Mouse (Mus musculus): Measurements from ENCODE around the gene Brdt. TPM values are rescaled to one million over a fixed set of nuclear protein-coding genes. Genes with fewer than 3 reads are reported as not detected.

Gene Brdt
- not detected in 2 replicates for total RNA-seq (2015; ENCODE audit: low replicate concordance)
- total RNA-seq (2017; ENCODE audit: low replicate concordance) = not detected in 2 replicates

DNA sequence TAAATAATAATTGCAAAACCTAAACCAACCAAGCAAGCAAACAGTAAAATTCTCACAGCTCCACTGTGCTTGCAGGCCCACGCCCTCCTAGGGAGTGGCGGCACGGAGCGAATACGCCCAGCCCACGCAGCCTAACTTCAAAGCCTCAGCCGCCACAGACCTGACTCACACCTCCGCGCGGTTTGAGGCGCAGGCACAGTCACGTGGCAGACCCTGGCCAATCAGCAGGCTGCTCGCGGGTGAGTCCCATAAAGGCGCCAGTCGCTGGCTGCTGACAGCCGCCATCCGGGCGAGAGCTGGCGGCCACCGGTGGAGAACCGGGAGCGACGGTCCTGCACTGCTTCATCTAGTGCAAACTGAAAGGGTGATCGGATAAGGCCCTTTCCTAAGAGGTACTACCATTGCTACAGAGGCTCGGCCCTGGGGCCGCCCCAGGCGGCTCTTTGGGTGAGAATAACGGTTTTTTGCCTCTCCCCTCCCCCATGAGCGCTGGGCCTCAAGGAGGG, at the start of gene Brdt:
Gene Brdt (plus strand): TSS at position 244 of the 506 bp plus-strand sequence.
- ATAC-seq (replicated peaks; ENCODE audit: low FRiP score, poor library complexity, severe bottlenecking) = no peak

DNA sequence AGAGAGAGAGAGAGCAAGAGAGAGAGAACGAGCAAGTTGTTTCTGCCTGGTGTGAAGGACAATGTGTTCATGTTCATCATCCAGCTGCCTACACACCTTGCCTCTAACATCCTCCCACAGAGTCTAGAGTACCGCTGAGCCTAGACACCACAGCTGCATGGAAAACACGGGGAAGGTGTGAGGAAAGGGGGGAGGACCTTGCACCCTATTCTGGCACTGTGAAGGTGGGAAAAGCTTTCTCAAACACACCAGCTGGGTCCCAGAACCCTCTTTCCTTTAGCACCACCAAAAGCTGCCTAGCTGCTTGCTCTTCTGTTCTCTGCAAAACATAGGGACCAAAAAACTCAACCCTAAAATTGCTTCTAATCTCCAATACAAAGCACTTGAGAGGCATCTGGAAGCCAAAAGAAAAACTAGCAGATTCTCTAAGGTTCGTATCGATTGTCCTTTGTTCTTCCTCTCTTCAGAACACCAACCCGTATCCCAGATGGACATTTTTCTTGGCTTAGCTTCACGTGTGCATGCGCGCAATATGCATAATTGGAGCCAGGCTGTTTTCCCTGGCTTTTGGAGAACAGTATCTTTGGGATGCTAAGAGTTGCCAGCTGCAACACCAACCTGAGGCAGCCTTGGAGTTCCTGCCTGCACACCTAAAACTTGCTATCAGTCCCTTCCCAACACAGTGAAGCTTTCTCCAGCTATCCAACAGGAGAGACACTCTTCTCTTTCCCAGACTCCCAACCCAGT, 48.2 kb upstream of the Brdt start:
- no peak for ATAC-seq (replicated peaks; ENCODE audit: low FRiP score, poor library complexity, severe bottlenecking)

DNA sequence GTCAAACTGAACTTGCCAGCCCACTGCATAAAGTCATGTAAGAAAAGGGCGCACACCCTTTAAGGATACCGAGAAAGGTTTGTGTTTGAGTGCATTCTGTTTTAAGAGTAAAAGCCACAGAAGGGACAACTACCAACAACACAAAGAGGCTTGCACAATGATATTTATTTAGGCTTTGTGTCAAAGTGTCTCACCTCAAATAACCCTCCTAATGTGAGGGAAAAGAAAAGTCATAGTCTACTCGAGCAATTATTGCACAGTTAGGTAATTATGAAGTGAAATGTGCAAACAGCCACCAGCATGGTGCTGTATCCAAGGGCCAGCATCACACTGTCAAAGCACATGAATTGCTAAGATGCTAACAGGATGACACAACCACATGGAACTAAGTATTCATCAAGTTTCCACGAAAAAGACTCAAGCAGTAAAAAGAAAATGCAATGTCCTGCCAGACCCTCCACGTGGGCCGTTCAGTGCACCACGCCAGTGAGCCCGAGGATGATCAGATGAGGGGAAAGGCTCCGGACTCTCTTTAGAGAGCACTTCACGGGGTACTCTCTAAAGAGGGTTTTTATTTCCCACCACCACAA, 46.9 kb upstream of the Brdt start:
- ATAC-seq (replicated peaks; ENCODE audit: low FRiP score, poor library complexity, severe bottlenecking) = no peak

DNA sequence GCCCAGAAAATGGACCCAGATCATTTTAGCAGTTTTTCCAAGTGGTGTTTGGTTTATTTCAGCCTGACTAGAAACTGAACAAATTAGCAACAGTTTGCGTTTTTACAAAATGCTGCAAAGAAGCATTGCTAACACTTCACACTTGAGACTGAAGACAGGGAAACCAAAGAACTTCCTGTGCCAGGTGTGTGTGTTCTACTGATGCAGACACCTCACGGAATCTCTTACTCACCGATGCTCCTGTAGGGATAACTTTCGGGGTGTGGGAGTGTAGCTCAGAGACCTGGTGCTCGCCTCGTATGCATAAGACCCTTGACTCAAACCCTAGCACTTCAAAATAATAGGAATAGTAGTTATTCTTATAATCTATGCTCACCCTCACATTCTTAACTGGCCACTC, 45.4 kb upstream of the Brdt start:
- no peak for ATAC-seq (replicated peaks; ENCODE audit: low FRiP score, poor library complexity, severe bottlenecking)

DNA sequence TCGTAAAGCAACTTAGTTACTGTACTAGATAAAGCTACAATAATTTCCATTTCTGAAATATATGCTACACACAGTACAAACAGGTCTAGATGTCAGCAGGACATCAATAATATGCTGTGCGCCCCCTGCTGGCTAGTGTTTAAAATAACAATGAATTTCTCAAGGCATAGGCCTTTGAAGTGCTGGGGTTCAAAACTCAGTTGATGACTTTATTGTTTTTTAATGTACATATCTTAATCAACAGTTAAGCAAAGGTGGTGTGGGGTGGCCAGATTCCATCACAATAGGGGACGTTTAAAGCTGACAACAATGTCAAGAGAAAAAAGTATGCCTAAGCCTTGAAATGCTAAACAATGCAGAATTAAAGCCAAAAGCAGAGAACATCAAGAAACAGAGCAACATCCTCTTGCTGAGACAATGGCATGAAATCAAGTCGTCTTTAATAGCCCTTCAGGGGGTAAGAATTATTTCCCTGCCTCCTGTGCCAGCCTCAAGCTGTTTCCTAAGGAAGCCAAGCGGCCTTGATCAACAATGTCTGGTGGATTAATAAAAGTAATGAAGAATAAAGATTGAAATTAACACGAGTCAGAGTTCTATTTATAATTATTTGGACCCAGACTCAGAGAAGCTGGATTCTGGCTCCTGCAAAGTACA, 43.6 kb upstream of the Brdt start:
- 0 out of 2 replicates have a peak, but pooled peaks have one; percentile 61 for ATAC-seq (replicated peaks; ENCODE audit: low FRiP score, poor library complexity, severe bottlenecking)

DNA sequence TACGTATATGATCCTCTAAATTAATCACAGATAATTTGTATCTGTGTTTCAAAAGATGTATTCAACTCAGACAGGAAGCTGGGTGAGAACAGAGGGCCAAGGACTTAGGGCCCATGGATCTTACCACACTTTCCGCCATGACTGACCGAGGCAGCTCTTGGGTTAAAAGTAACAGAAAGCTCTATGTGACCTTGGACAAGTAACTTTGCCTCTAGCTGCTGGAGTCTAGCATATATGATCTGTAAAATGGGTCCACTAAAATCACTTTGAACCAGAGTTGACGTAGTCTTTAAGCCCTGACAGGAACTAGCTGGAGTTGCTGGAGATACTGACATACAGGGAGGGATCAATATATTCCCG, 43.1 kb upstream of the Brdt start:
- ATAC-seq (replicated peaks; ENCODE audit: low FRiP score, poor library complexity, severe bottlenecking) = peak; percentile 27; the same call in 1 of the 2 replicates

DNA sequence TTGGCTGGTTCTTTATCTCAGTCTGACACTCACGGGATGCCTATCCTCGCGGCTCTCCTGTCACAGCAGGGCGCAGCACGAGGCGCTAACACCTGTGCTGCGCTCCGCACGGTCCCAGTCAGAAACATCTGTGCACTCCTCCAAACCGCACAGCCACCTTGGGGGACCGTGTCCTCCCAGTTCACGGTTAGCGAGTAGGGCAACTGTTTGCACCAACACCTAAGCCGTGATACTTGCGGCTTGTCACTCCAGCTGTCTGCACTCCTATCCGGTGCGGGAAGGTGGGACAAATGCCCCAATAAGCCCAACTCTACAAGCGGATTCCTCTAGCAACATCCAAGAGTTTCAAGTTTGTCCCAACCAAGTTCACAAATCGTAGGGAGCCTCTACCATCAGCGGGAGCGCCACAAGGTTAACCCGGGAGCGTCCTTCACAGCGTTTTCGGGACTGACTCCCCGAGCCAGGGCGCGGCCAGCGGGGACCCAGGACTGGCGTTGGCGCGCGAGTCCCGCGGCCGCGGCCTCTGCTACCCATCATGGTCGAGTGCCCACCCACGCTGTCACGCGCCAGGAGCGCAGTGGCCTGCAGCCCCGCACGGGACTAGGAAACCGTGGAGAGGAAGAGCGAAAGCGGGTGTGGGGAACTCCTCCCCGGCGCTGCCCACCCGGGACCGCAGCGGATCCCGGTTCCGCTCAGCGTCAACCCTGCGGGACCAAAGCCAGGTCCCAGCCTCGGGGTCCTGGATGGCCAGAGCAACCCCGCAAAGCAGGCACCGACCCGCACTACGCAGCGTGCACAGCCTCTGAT, 42.3 kb upstream of the Brdt start:
- peak; percentile 52 for ATAC-seq (replicated peaks; ENCODE audit: low FRiP score, poor library complexity, severe bottlenecking)

DNA sequence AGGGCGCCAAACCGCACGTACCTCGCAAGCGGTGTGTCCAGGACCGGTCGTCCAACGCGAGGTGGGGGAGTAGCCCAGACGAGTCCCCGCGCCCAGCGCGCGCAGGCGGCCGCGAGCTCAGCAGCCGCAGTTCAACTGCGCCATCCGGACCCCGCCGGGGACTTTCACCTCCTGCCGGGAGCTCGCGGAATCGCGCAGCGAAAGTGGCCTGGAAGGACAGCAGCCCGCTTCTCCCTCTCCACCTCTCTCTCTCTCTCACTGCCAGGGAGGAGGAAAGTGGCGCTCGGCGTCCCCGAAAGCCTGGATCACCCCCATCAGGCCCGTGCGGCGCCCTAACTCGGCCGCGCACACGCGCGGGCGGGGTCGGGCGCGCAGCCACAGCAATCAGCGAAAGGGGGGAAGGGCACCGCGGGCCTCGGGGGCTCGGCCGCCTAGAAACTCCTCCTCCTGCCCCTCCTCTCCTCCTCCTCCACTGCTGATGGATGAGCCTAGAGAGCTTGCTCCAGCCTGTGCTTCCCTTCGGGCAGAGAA, 41.7 kb upstream of the Brdt start, which contains the start of gene Tgfbr3:
Gene Tgfbr3 (minus strand): TSS at position 396 of the 531 bp plus-strand sequence.
- 0 out of 2 replicates have a peak, but pooled peaks have one; percentile 43 for ATAC-seq (replicated peaks; ENCODE audit: low FRiP score, poor library complexity, severe bottlenecking)

DNA sequence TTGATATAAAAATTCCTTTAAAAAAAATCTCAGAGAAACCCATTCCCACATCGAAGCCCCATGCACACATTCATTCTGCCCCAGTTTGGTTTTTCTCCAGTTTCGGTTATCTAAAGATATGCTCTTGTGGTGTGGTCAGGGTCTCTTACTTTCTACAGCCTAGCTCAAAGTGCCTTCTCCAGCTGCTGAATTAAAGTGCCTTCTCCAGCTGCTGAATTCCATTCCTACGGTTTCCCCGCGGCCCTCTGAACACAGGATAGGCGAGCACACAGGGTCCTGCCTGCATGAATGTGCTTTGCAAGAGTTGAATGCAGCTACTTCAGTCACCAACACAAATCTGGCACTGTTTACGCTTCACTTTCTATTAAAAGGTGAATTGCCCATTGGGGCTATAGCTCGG, 41.0 kb upstream of the Brdt start:
- no peak for ATAC-seq (replicated peaks; ENCODE audit: low FRiP score, poor library complexity, severe bottlenecking)

DNA sequence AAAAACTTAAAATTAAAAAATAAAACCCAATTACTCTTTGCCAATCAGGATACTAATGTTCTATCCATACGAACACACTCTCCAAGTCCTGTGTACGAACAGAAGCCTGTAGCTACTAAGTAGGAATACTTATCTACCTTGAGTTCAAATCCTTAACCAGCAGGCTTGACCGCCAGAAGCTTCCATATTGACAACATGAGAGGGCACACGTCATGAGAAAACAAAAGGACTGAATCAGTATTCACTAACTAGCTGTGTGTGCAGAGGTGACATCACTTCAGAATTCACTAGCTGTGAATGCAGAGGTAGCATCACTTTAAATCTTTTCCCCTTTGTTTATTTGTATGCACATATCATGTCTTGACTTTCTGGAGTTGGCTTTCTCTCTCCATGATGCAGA, 36.9 kb upstream of the Brdt start:
- ATAC-seq (replicated peaks; ENCODE audit: low FRiP score, poor library complexity, severe bottlenecking) = no peak

DNA sequence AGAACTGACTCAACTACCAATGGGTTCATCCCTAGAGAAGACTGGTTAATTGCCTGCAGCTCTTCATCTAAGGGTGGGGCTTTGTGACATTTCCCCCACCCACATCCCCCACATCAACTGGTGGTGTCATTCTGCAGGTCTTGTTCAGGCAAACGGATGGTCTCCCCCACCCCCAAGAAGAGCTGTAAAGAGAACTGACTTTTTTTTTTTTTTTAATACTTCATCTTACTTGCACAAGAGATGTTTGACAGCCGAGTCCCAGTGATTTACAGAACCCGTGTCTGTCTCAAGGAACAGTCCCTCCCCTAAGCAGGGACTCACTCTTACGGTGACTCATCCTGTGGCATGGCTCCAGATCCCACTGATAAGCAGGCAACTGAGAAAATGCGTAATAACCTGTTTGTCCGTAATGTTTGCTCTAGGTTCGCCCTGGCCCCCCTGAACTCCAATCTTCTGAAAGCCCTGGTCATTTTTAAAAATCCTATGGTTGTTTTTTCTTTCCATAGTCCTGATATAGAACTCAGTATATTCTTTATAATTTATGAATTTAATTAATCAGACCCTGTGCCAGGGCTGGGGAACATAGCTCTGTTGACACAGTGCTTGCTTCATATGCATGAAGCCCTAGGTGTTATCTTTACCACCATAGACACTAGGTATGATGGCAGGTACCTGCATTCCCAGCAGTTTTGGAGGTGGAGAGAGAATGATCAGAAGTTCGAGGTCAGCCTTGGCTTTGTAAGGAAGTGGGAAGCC, 35.7 kb upstream of the Brdt start:
- no peak for ATAC-seq (replicated peaks; ENCODE audit: low FRiP score, poor library complexity, severe bottlenecking)

DNA sequence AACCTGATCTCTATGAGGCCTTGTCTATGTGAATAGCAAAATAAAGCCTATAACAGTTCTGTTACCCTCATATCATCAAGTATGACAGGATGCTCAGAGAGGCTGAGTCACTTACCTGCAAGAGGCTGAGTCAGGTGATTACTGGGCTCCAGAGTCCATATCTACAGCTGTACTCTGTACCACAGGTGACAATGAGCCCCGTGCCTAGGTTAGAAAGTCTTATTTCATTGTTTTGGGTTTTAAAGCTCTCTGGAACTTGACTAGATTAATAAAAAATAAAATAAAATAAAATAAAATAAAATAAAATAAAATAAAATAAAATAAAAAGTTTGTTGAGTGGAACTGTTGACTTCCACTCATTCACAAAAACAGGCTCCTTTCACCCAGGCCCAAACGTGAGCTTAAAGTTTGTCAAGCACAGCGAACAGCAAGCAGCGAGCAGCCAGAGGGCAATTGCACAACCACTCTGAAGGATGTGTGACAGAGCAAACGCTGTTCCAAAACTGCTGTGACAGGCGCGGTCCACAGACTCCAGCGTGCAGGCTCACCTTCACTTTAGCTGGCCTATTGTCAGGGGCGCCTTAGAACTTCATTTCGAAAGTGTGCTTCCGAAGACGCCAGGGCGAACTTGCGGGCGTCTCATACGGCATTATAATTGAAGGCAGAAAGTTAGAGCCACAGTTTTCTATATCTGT, 35.0 kb upstream of the Brdt start:
- ATAC-seq (replicated peaks; ENCODE audit: low FRiP score, poor library complexity, severe bottlenecking) = no peak

DNA sequence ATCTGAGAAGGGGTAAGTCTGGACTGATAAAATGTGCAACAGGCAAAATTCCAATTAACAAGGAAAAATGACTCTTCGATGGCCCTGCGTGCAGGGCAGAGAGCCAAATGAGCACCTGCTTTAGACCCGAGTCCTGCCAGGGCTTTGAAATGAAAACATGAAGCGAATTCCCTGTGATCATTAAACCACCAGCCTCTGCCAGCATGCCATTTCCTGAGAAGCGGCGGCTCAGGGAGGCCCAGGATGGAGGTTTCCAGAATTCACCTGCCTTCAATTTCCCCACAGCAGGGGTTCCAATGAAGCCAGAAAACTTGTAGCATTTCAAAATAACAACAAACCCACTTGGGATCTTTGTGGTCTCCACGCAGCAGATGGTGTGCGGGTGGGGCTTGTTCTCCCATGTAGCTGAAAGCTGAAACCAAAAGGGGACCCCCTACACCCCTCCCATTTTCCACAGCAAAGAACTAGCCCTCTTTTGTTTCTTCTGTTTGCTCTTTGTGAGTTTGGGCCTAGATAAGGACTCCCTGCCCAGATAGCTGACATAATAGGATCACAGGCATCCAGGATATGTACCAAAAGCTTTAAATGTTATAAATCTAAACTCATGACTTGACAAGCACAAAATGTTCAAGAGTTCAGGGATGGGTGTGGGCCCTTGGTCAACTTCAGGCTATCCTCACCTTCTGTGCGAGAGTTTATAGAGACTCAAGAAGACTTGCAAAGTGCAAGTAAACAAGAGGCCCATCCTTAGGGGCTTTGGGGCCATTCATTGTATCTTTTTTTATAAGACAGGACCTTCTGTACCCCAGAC, 34.2 kb upstream of the Brdt start:
- no peak for ATAC-seq (replicated peaks; ENCODE audit: low FRiP score, poor library complexity, severe bottlenecking)

DNA sequence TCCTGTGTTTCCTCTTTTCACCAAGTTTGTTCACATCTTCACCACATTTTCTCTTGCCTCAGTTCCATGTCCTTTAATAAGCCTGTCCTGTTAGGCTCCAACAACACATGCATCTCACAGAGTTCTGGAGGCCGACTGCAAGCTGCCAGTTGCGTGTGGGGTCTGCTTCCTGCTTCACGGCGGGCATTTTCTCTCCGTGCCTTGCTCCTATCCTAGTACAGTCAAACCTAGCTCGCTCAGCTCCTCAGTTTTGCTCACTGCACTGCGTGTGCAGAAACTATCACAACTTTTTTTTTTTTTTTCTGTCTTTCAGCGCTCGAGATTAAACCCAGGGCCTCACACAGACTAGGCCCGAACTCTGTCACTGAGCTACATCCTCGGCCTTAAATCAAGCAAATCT, 32.1 kb upstream of the Brdt start:
- ATAC-seq (replicated peaks; ENCODE audit: low FRiP score, poor library complexity, severe bottlenecking) = no peak

DNA sequence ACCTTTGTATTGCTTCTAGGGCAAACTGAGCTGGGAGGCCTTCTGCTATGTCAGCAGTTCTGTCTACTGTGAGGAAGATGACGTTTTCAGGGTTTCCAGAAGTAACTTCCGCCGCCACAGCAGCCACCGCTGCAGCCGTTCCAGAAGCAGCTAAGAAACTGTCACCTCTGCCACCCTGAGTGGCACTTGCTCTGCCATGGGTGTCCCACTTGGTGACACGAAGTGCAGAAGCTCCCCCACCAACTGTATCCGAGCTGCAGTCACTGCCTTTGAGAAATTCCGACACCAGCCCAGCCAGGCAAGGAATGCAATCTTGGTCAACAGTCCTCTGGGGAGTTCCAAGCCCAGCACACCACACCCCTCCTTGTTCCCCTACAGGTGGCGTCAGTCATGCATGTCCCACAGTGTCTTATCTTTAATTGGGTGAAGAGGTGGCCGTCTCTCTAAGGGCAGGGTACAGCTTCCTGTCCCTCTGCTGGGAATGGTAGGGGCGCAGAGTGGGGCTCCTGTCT, 27.6 kb upstream of the Brdt start:
- ATAC-seq (replicated peaks; ENCODE audit: low FRiP score, poor library complexity, severe bottlenecking) = no peak

DNA sequence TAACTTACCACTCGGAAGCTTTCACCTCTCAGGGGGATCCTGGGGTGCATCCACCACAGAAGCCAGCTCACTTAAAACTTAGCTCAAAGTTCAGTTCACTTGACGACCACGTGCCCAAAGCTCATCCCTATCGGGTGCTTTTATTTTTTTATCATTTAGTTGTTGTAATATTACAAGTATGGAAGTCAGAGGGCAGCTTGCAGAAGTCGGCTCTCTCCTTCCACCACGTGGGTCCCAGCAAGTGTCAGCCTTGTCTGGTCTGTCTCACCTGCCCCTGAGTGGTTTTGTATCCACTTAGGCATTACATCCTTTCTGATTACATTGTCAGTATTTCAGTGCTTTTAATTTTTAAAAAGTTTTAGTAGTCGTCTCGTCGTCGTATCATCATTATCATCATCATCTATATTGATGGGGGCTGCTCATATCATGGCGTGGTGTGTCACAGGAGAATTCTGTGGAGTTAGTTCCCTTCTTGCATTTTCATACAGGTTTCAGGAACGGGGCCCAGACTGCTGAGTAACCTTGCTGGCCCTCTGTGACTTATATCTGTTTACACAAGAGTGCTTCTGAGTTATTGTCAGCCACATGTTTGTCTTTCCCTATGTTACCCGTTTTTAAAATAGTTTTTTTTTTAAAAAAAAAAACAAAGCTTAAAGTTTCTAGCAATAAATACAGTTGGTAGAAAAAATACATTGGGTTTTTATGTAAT, 26.7 kb upstream of the Brdt start:
- ATAC-seq (replicated peaks; ENCODE audit: low FRiP score, poor library complexity, severe bottlenecking) = no peak

DNA sequence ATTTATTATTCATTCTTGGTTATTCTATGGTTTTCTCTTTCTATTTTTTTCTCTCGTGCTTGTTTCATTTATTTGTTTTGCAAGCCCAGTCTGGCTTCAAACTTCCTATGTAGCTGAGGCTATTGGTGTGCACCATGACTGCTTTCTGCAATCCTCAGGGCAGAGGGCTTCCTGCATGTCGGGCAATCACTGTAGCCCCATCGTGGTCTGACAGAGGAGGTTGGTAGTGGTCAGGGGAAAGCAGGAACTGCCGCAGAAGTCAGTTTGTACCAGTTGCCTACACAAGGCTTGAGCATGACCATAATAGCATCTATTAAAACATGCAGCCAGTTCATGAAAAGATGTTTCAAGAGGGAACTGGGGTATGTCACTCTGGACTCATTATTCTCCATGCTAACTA, 23.5 kb upstream of the Brdt start:
- ATAC-seq (replicated peaks; ENCODE audit: low FRiP score, poor library complexity, severe bottlenecking) = no peak

Data from erythroid progenitor cell, adult 5-6 weeks (primary cell).